Mouse (Mus musculus): Measurements from ENCODE around the gene Slc18b1. TPM values are rescaled to one million over a fixed set of nuclear protein-coding genes. Genes with fewer than 3 reads are reported as not detected.
"Not testable (repeated sequence)": the region's sequence is repeated elsewhere in the genome, so short reads cannot be mapped to it uniquely, and the experiment has no call there.

Slc18b1 gene
- 10 to 100 TPM; 30.5 to 40.2 TPM for total RNA-seq (2021)
- long read RNA-seq, experiment 1, transcript Slc18b1-201 (14 exons, 2,837 nt): major isoform, 8 of 13 reads
- long read RNA-seq, experiment 1, partial matches to known transcripts: 1 of 13 reads
- long read RNA-seq, experiment 1, other reads (novel, unspliced or antisense): 4 of 13 reads
- long read RNA-seq, experiment 2, transcript Slc18b1-201 (14 exons, 2,837 nt): major isoform, 8 of 12 reads
- long read RNA-seq, experiment 2, partial matches to known transcripts: 0 of 12 reads
- long read RNA-seq, experiment 2, other reads (novel, unspliced or antisense): 4 of 12 reads

- DNase-seq (ENCODE audit: low spot score in 2 of 2): peak; percentile 47 to 61
Measured at GRCm38 (mm10) chr10:23796551-23797503, at the start of gene Slc18b1. TSS of gene Slc18b1 (plus strand) at chr10:23796986.

- DNase-seq (ENCODE audit: low spot score in 2 of 2): no peak
Measured at GRCm38 (mm10) chr10:23754166-23754565, 42.6 kb upstream of the Slc18b1 start.

- no peak for DNase-seq (ENCODE audit: low spot score in 2 of 2)
Measured at GRCm38 (mm10) chr10:23777288-23777945, 19.4 kb upstream of the Slc18b1 start.

GRCm38 (mm10) chr10:23780539-23781275 is 16.1 kb upstream of the Slc18b1 start:
- DNase-seq (ENCODE audit: low spot score in 2 of 2): no peak

GRCm38 (mm10) chr10:23781760-23782735 is 14.7 kb upstream of the Slc18b1 start:
- no peak for DNase-seq (ENCODE audit: low spot score in 2 of 2)

GRCm38 (mm10) chr10:23782855-23783492 is 13.8 kb upstream of the Slc18b1 start:
- no peak for DNase-seq (ENCODE audit: low spot score in 2 of 2)

GRCm38 (mm10) chr10:23783493-23783884 is 13.3 kb upstream of the Slc18b1 start:
- no peak for DNase-seq (ENCODE audit: low spot score in 2 of 2)

- no peak for DNase-seq (ENCODE audit: low spot score in 2 of 2)
Measured at GRCm38 (mm10) chr10:23784121-23784520, 12.7 kb upstream of the Slc18b1 start.

- not testable (repeated sequence) for DNase-seq (ENCODE audit: low spot score in 2 of 2)
Measured at GRCm38 (mm10) chr10:23785599-23785998, 11.2 kb upstream of the Slc18b1 start.

- no peak for DNase-seq (ENCODE audit: low spot score in 2 of 2)
Measured at GRCm38 (mm10) chr10:23786040-23786439, 10.7 kb upstream of the Slc18b1 start.

GRCm38 (mm10) chr10:23786631-23787038 is 10.2 kb upstream of the Slc18b1 start:
- DNase-seq (ENCODE audit: low spot score in 2 of 2): not testable (repeated sequence)

GRCm38 (mm10) chr10:23787062-23787821 is 9.5 kb upstream of the Slc18b1 start, which contains the start of gene Rps12:
TSS of gene Rps12 (minus strand) at chr10:23787275.
- peak; percentile 98 to 99 for DNase-seq (ENCODE audit: low spot score in 2 of 2)

GRCm38 (mm10) chr10:23788056-23788600 is 8.7 kb upstream of the Slc18b1 start:
- no peak for DNase-seq (ENCODE audit: low spot score in 2 of 2)

GRCm38 (mm10) chr10:23795871-23796520 is 790 bp upstream of the Slc18b1 start:
- no peak for DNase-seq (ENCODE audit: low spot score in 2 of 2)

- DNase-seq (ENCODE audit: low spot score in 2 of 2): no peak
Measured at GRCm38 (mm10) chr10:23797606-23798005, 820 bp downstream of the Slc18b1 start.

GRCm38 (mm10) chr10:23798142-23798541 is 1.4 kb downstream of the Slc18b1 start:
- no peak for DNase-seq (ENCODE audit: low spot score in 2 of 2)

GRCm38 (mm10) chr10:23799933-23800332 is 3.1 kb downstream of the Slc18b1 start:
- no peak for DNase-seq (ENCODE audit: low spot score in 2 of 2)
